Mouse (Mus musculus): ENCODE results near the gene Rdh13.

- no peak for TF ChIP-seq CTCF (IDR thresholded peaks at IDR 0.05; ENCODE audit: control insufficient read depth, insufficient read depth, insufficient read length)
- TF ChIP-seq USF1 (IDR thresholded peaks at IDR 0.05; ENCODE audit: low read depth), result no peak
- no peak for TF ChIP-seq MAX (IDR thresholded peaks at IDR 0.05)
- no peak for TF ChIP-seq FOSL1 (IDR thresholded peaks at IDR 0.05; ENCODE audit: insufficient read depth, low read length, poor library complexity, severe bottlenecking)
- no peak for TF ChIP-seq MYOD1 (IDR thresholded peaks at IDR 0.05; ENCODE audit: control insufficient read depth, insufficient read length, low read depth)
- no peak for TF ChIP-seq MYOG (IDR thresholded peaks at IDR 0.05; ENCODE audit: control insufficient read depth, extremely low read depth, insufficient read length)
- no peak for TF ChIP-seq CEBPB (IDR thresholded peaks at IDR 0.05; ENCODE audit: low read depth)
Measured at GRCm38 (mm10) chr7:4437721-4438120, 7.7 kb downstream of the Rdh13 start.

All from C2C12 (cell line).